Mouse (Mus musculus) liver, embryonic 16.5 days (tissue): ENCODE results near the gene Birc7. TPM values are rescaled to one million over a fixed set of nuclear protein-coding genes. Genes with fewer than 3 reads are reported as not detected.

Experiments used
- ATAC-seq: fragments of 200-750 bp; cut with Nextera tagmentation; 2 replicates; pipeline ENCODE4 v1.8.0; 2017; ENCODE audit warnings: low read depth, mild to moderate bottlenecking, moderate number of reproducible peaks, moderate library complexity
- H3K27ac ChIP-seq: fragments of 300-500 bp; sonication (generic); 2 replicates; pipeline ENCODE4 v1.5.1; 2014; ENCODE audit warnings: mild to moderate bottlenecking, low read length
- H3K27me3 ChIP-seq: fragments of 300-500 bp; sonication (generic); 2 replicates; pipeline ENCODE4 v1.6.1; 2014; ENCODE audit warnings: low read depth, low read length, mixed read lengths; ENCODE audit not compliant: control insufficient read depth, insufficient read depth
- H3K36me3 ChIP-seq: fragments of 300-500 bp; sonication (generic); 2 replicates; pipeline ENCODE4 v1.6.1; 2014; ENCODE audit warnings: mild to moderate bottlenecking; ENCODE audit not compliant: control insufficient read depth, insufficient read depth
- H3K4me1 ChIP-seq: fragments of 300-500 bp; sonication (generic); 2 replicates; pipeline ENCODE4 v1.6.1; 2014; ENCODE audit warnings: low read depth, low read length, mixed read lengths; ENCODE audit not compliant: control insufficient read depth
- H3K4me2 ChIP-seq: fragments of 300-500 bp; sonication (generic); 2 replicates; pipeline ENCODE4 v1.6.1; 2014; ENCODE audit warnings: low read depth, low read length, mixed read lengths
- H3K4me3 ChIP-seq: fragments of 300-500 bp; sonication (generic); 2 replicates; pipeline ENCODE4 v1.5.1; 2014; ENCODE audit warnings: low read depth, mild to moderate bottlenecking, low read length
- H3K9ac ChIP-seq: fragments of 300-500 bp; sonication (generic); 2 replicates; pipeline ENCODE4 v1.6.1; 2014; ENCODE audit warnings: low read depth, low read length
- H3K9me3 ChIP-seq: fragments of 300-500 bp; sonication (generic); replicated peaks from 2 replicates; pipeline ENCODE4 v1.6.1; 2016; ENCODE audit warnings: low read length; ENCODE audit not compliant: control insufficient read depth
- WGBS: fragments of 180-500 bp; shearing (Covaris S2); extraction: QIAGEN DNeasy Blood & Tissue Kit; methylation state at CpG from one replicate; pipeline ENCODE4 v1.1.7; 2014; ENCODE audit not compliant: insufficient replicate concordance; 5-methylcytosine and 5-hydroxymethylcytosine counted together
- polyA plus RNA-seq: library from polyadenylated mRNA; unstranded; fragments of >200 nt; fragmentation: Nextera tagmentation; extraction: Ambion mirVana; gene quantifications from 2 replicates; pipeline ENCODE4 v1.2.1, GENCODE M21; 2015

Birc7 gene
- not detected in 2 replicates for polyA plus RNA-seq

DNA sequence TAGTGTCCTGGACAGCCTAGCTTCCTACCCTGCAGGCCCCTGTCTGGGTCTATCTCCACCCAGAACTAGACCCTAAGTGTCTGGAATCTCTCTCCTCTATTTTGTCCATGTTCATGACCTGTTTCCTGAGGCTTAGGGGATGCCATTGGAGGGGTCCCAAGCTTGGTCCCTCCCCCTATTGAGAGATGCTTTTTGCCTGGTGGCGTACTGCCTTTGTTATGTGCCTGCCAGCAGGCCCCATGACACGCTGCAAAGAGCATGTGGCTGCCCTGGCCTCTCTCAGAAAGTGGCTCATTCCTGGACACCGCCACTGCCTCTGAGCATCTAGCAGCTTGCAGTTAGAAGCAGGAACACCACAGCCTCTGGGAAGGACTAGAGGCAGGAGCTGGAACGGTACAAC lies at the start of gene Birc7:
Birc7 (plus strand) TSS at position 301 of the 400 bp plus-strand sequence.
- Histone ChIP-seq H3K27ac (no peak within 1 kb of the TSS), H3K27me3 (no peaks in the 10 kb centered on the region), H3K9ac (no peak within 1 kb of the TSS), H3K9me3 (no peaks in the 10 kb centered on the region), H3K36me3 (no peaks in the 10 kb centered on the region), H3K4me2 (no peak within 1 kb of the TSS), H3K4me3 (no peak within 1 kb of the TSS), H3K4me1 (no peaks in the 10 kb centered on the region)
- WGBS: 58% methylated on average over 4 of the region's 4 CpGs
- ATAC-seq: no peak

- Histone ChIP-seq H3K4me3 (no peak overlapping the region), H3K9me3 (no peaks in the 10 kb centered on the region), H3K9ac (no peak overlapping the region), H3K27me3 (no peaks in the 10 kb centered on the region), H3K4me2 (no peak overlapping the region), H3K4me1 (no peaks in the 10 kb centered on the region), H3K36me3 (no peaks in the 10 kb centered on the region), H3K27ac (no peak overlapping the region)
- ATAC-seq: no peak
- 37% methylated on average over 7 of the region's 7 CpGs for WGBS
Observed at GRCm38 (mm10) chr2:180879365-180880067, 49.3 kb upstream of the Birc7 start.

- Histone ChIP-seq H3K4me1 (no peaks in the 10 kb centered on the region), H3K27ac (no peak overlapping the region), H3K9ac (no peak overlapping the region), H3K4me2 (no peak overlapping the region), H3K4me3 (no peak overlapping the region), H3K27me3 (no peaks in the 10 kb centered on the region), H3K36me3 (no peaks in the 10 kb centered on the region), H3K9me3 (no peaks in the 10 kb centered on the region)
- ATAC-seq: no peak
- WGBS: 38% methylated on average over 9 of the region's 9 CpGs
Observed at GRCm38 (mm10) chr2:180881281-180881680, 47.5 kb upstream of the Birc7 start.

GRCm38 (mm10) chr2:180885270-180885669 lies 43.6 kb upstream of the Birc7 start:
- H3K9me3 ChIP-seq: no peaks in the 10 kb centered on the region
- H3K27ac ChIP-seq: no peak overlapping the region
- no peaks in the 10 kb centered on the region for H3K36me3 ChIP-seq
- H3K4me2 ChIP-seq: no peak overlapping the region
- WGBS: 42% methylated on average over 5 of the region's 5 CpGs
- H3K4me3 ChIP-seq: no peak overlapping the region
- H3K4me1 ChIP-seq: no peaks in the 10 kb centered on the region
- peaks cover 25% of the 10 kb centered on the region for H3K27me3 ChIP-seq
- no peak overlapping the region for H3K9ac ChIP-seq
- ATAC-seq: no peak

GRCm38 (mm10) chr2:180889271-180889920 lies 39.4 kb upstream of the Birc7 start:
- Histone ChIP-seq H3K4me1 (peaks cover 9% of the 10 kb centered on the region), H3K9me3 (no peaks in the 10 kb centered on the region), H3K36me3 (no peaks in the 10 kb centered on the region), H3K9ac (no peak overlapping the region), H3K4me3 (no peak overlapping the region), H3K4me2 (no peak overlapping the region), H3K27me3 (peaks cover 66% of the 10 kb centered on the region), H3K27ac (no peak overlapping the region)
- WGBS: 8% methylated on average over 19 of the region's 19 CpGs
- ATAC-seq: no peak

DNA sequence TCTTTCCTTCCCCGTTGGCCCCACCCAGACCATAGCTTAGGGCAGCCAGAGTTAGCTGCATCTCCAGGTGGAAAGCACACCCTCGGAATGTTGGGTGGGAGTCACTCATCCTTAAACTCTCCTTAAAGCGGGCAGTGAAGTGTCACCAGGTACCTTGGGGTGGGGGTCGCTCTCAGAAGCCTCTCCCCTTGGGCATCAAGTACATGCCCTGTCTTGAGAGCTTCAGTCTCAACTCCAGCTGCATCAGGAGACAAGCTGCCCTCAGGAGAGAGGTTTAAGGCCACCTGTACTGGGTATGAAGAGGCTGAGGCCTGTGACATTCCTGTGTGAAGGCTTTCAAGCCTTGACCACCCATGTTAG lies 38.9 kb upstream of the Birc7 start:
- H3K9me3 ChIP-seq: no peaks in the 10 kb centered on the region
- peaks cover 9% of the 10 kb centered on the region for H3K4me1 ChIP-seq
- H3K27me3 ChIP-seq: peaks cover 71% of the 10 kb centered on the region
- no peaks in the 10 kb centered on the region for H3K36me3 ChIP-seq
- ATAC-seq: no peak
- H3K4me2 ChIP-seq: no peak overlapping the region
- H3K4me3 ChIP-seq: no peak overlapping the region
- H3K27ac ChIP-seq: no peak overlapping the region
- 13% methylated on average over 4 of the region's 4 CpGs for WGBS
- no peak overlapping the region for H3K9ac ChIP-seq

- H3K27me3 ChIP-seq: peaks cover 77% of the 10 kb centered on the region
- H3K9me3 ChIP-seq: no peaks in the 10 kb centered on the region
- 5% methylated on average over 29 of the region's 29 CpGs for WGBS
- no peak overlapping the region for H3K27ac ChIP-seq
- no peaks in the 10 kb centered on the region for H3K36me3 ChIP-seq
- ATAC-seq: no peak
- no peak overlapping the region for H3K9ac ChIP-seq
- H3K4me2 ChIP-seq: no peak overlapping the region
- H3K4me1 ChIP-seq: peaks cover 9% of the 10 kb centered on the region
- no peak overlapping the region for H3K4me3 ChIP-seq
Observed at GRCm38 (mm10) chr2:180890422-180891074, 38.3 kb upstream of the Birc7 start.

DNA sequence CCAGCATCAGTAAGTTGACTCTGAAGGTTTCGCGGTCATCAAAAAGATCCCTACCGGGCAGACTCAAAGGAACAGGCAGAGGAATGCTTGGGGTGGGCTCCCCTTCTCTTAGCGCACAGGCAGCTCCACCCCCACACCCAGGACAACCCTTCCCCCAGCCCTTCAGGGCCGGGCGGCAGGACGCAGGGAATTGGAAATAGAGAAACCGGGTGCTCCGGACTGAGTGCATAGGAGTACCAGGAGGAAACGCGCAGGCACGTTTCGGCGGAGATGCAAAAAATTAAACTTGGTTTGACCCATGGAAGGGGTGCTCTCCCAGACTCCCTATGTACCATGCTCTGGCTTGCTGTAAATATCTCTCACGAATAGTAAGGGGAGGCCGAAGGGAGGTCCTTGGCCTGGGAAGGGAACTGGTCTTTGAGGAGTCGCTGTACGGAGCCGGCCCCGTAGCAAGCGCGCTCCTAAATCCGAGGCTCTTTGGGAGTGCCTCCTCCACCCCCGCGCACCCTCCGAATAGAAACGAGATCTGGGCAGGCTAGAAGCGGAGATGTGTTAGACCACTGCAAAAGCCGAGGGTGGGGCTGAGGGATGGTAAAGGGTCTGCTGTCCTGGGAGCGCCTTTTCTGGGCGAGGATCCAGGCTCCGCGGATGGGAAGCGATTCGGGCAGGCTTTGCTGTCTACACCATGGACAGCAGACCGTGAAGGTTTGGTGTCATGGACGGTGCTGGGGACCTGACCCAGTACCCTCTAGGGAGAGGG lies 37.6 kb upstream of the Birc7 start:
- Histone ChIP-seq H3K4me1 (peaks cover 9% of the 10 kb centered on the region), H3K27ac (no peak overlapping the region), H3K9me3 (no peaks in the 10 kb centered on the region), H3K36me3 (no peaks in the 10 kb centered on the region), H3K4me3 (no peak overlapping the region), H3K4me2 (no peak overlapping the region), H3K9ac (no peak overlapping the region), H3K27me3 (peaks cover 85% of the 10 kb centered on the region)
- 2% methylated on average over 37 of the region's 37 CpGs for WGBS
- ATAC-seq: no peak
